Mouse (Mus musculus) heart, adult 2 months (tissue): ENCODE results near the gene Tgif1.

Source experiments
- CTCF ChIP-seq: fragments of 200-600 bp; IDR thresholded peaks from 2 replicates; pipeline ENCODE4 v1.8.1; 2022; ENCODE audit warnings: antibody characterized with exemption, mild to moderate bottlenecking, moderate library complexity
- EP300 ChIP-seq: fragments of 200-500 bp; IDR thresholded peaks from 2 replicates; pipeline ENCODE4 v1.6.1; 2011; ENCODE audit warnings: low read depth, low read length, control low read depth; ENCODE audit not compliant: insufficient read depth
- POLR2A ChIP-seq: fragments of 200-500 bp; IDR thresholded peaks from 2 replicates; pipeline ENCODE4 v1.6.1; 2011; ENCODE audit warnings: mild to moderate bottlenecking, low read depth, low read length, control low read depth; ENCODE audit not compliant: insufficient read depth

GRCm38 (mm10) chr17:70838031-70838430 lies 15.3 kb downstream of the Tgif1 start:
- no peak for TF ChIP-seq CTCF
- no peak for TF ChIP-seq POLR2A
- TF ChIP-seq EP300: no peak
